Mouse (Mus musculus): Measurements from ENCODE around the gene Kbtbd8.

The Kbtbd8 gene

GRCm38 (mm10) chr6:95169411-95169810, 52.4 kb downstream of the Kbtbd8 start:
- in situ Hi-C loops (cut with MboI, MseI), result no loop called here

GRCm38 (mm10) chr6:95174311-95175143, 57.5 kb downstream of the Kbtbd8 start:
- in situ Hi-C loops (cut with MboI, MseI), result no loop called here
